Mouse (Mus musculus) olfactory bulb, adult 2 months (tissue): ENCODE measurements around the gene Gm28053.

Experiments used
- CTCF ChIP-seq: fragments of 200-500 bp; IDR thresholded peaks from 2 replicates; pipeline ENCODE4 v1.5.1; 2012; ENCODE audit warnings: low read depth, mild to moderate bottlenecking, low read length, moderate library complexity; ENCODE audit not compliant: insufficient read depth
- POLR2A ChIP-seq: fragments of 200-500 bp; IDR thresholded peaks from 2 replicates; pipeline ENCODE4 v1.6.1; 2012; ENCODE audit warnings: mild to moderate bottlenecking, low read depth, low read length, moderate library complexity; ENCODE audit not compliant: insufficient read depth

GRCm38 (mm10) chr6:48682271-48682670 lies 36.1 kb upstream of the Gm28053 start:
- TF ChIP-seq POLR2A, result no peak
- no peak for TF ChIP-seq CTCF
